Mouse (Mus musculus) bone marrow macrophage, adult 2 months (primary cell): ENCODE data around the gene Stk39. TPM values are rescaled to one million over a fixed set of nuclear protein-coding genes. Genes with fewer than 3 reads are reported as not detected.

Experiments
- H3K27ac ChIP-seq: 2 replicates; pipeline ENCODE4 v1.5.1; 2012; ENCODE audit warnings: low read depth, low read length; ENCODE audit not compliant: insufficient read depth
- H3K4me1 ChIP-seq: 2 replicates; pipeline ENCODE4 v1.6.1; 2012; ENCODE audit warnings: low read length; ENCODE audit not compliant: control insufficient read depth, insufficient read depth
- H3K4me3 ChIP-seq: 2 replicates; pipeline ENCODE4 v1.5.1; 2012; ENCODE audit warnings: mild to moderate bottlenecking, low read length, moderate library complexity; ENCODE audit not compliant: insufficient read depth
- CTCF ChIP-seq: IDR thresholded peaks from 2 replicates; pipeline ENCODE4 v1.5.1; 2012; ENCODE audit warnings: low read depth, mild to moderate bottlenecking, low read length, moderate library complexity
- POLR2A ChIP-seq: IDR thresholded peaks from 2 replicates; pipeline ENCODE4 v1.6.1; 2012; ENCODE audit warnings: mild to moderate bottlenecking, low read depth, low read length, borderline replicate concordance
- polyA plus RNA-seq: library from polyadenylated mRNA; stranded (reverse); fragments of >200 nt; gene quantifications from 2 replicates; pipeline ENCODE4 v1.2.4, GENCODE M21; 2012; ENCODE audit not compliant: missing spikeins, insufficient read depth, insufficient read length

The Stk39 gene
- polyA plus RNA-seq, 1 experiment = 0.46 TPM

DNA sequence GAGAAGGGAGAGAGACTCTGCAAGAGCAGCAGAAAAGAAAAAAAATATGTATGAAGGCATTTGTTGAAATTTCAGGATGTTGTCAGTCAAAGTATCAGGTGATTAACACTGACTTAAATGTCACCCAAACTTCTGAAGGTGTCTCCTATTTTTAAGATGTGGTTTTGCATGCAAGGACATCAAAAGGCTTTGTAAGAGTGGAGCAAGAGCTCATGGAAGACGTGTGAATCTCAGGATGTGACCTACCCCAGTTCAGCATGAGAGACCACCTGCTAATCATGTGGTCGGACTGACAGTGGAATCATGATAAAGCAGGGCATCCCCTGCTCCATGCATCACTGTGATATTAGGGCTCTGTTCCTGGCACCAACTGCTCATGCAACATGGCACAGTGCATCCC is 175.3 kb downstream of the Stk39 start:
- no peak for TF ChIP-seq POLR2A
- TF ChIP-seq CTCF = no peak
- no peak overlapping the region for H3K4me3 ChIP-seq
- H3K4me1 ChIP-seq = no peaks in the 10 kb centered on the region
- no peak overlapping the region for H3K27ac ChIP-seq

GRCm38 (mm10) chr2:68292539-68293320 is 179.3 kb downstream of the Stk39 start:
- Histone ChIP-seq H3K27ac (no peak overlapping the region), H3K4me1 (no peaks in the 10 kb centered on the region), H3K4me3 (no peak overlapping the region)
- no peak for TF ChIP-seq CTCF
- TF ChIP-seq POLR2A = no peak

DNA sequence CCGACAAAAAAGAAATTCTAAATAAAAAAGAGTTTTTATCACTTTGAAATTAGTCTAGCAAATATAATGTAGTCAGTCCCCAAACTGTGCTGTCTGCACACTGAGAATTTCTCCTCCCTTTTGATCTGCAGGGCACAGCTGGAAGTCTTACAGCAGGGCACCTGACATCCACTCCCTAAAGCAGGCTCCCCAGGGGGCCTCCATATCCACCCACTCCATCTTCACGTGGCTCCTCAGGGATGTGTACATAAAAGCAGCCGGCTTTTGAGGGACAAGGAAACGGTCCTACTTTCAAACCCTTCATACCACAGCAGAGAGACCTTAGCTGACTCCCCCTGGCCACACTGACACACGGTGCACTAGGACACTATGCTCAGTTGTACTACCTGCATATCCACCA is 180.2 kb downstream of the Stk39 start:
- no peak for TF ChIP-seq POLR2A
- TF ChIP-seq CTCF = no peak
- Histone ChIP-seq H3K4me1 (no peaks in the 10 kb centered on the region), H3K4me3 (no peak overlapping the region), H3K27ac (no peak overlapping the region)

DNA sequence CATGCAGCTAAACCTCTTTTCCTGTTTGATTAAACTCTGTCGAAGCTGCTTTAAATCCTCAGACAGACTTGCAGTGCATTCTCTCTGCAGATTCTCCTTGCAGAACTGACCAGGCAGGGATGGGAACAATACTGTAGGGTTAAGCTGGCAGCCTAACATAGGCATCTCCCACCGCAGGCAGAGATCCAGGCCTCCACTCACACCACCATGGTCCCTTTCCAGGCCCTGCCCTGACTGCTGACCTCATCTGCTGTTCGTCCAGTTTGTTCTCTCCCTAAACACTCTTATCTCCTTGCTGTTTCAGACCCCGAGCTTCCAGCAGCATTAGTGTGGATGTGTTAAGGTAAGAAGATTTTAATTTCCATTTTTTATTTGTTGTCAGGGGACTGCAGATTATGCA is 182.1 kb downstream of the Stk39 start:
- Histone ChIP-seq H3K4me3 (no peak overlapping the region), H3K27ac (no peak overlapping the region), H3K4me1 (no peaks in the 10 kb centered on the region)
- no peak for TF ChIP-seq POLR2A
- no peak for TF ChIP-seq CTCF

DNA sequence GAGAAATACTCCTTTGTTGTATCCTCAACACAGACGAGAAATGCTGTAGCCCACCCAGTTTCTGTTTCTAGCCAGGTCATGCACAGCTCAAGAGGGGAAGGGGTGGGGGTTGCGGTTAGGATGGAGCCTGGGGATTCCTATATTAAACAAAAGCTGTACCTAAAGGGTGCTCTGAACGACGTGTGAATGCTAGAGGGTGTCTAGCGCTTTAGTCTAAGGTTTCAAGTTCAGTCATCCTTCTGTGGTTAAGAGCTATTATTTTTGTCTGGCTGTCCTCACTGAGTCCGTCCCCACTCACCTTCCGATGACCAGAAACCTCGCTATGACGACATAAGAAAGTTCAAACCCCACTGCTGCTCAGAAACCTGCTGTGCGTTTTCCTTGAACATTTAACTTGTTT is 182.9 kb downstream of the Stk39 start:
- Histone ChIP-seq H3K4me3 (no peak overlapping the region), H3K4me1 (no peaks in the 10 kb centered on the region), H3K27ac (no peak overlapping the region)
- TF ChIP-seq CTCF (no peak), POLR2A (no peak)

DNA sequence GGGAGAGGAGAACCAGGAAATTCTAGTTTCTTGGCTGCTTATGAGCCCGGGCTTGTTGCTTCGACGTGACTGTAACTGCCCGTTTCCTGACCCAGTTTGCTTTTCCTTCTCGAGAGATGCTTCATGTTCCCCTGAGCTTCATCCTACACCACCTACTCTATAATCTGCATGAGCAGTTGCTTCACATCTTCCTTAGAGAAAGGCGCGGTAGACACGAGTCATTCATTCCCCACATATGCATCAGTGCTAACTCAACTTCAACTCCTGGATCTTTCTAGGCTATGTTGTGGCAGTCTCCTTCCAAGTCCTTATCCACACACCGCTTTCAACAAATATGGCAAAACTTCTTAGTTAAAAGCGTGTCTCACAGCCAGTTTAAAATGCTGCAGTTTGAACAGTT is 184.0 kb downstream of the Stk39 start:
- no peak overlapping the region for H3K27ac ChIP-seq
- no peak overlapping the region for H3K4me3 ChIP-seq
- H3K4me1 ChIP-seq = no peaks in the 10 kb centered on the region
- no peak for TF ChIP-seq CTCF

DNA sequence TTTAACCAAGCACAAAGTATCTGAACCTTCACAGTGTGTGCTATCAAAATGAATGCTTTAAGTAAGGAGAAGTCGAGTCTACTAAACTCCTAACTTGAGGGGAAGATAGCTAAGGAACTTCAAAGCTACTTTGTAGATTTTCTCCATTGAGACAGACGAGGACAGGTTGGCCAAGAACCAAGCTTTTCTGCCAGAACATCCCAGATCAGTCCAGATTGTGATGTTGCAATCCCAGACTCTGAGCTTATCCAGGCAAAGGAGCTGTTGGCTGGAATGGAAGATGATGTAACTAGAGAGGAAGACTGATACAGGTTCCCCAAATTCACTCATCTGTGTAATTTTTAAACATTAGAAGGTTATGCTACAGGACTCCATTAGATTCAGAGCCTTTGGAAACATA is 187.7 kb downstream of the Stk39 start:
- Histone ChIP-seq H3K4me3 (no peak overlapping the region), H3K27ac (no peak overlapping the region), H3K4me1 (no peaks in the 10 kb centered on the region)
- TF ChIP-seq POLR2A = no peak
- no peak for TF ChIP-seq CTCF

GRCm38 (mm10) chr2:68283021-68283548 is 189.0 kb downstream of the Stk39 start:
- no peak for TF ChIP-seq CTCF
- TF ChIP-seq POLR2A = no peak
- Histone ChIP-seq H3K4me3 (no peak overlapping the region), H3K4me1 (no peaks in the 10 kb centered on the region), H3K27ac (no peak overlapping the region)

DNA sequence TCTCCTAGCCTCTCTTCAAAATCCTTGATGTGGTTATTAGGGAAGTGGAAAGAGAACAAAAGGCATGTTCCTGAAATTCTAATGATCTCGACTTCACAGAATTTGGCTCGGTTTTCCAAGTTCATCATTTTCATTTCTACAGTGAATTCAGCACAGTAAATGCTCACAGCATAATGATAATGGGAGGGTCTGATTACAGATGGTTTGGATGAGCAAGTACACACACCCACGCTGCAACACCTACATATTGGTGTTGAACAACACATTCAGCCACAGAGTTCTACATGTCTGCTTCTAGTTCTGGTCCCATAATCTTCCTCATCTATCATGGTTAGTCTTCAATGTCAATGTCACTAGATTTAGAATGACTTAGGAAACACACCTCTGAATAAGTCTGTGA is 190.5 kb downstream of the Stk39 start:
- Histone ChIP-seq H3K27ac (no peak overlapping the region), H3K4me1 (no peaks in the 10 kb centered on the region), H3K4me3 (no peak overlapping the region)
- TF ChIP-seq POLR2A (no peak), CTCF (no peak)

- Histone ChIP-seq H3K4me3 (no peak overlapping the region), H3K27ac (no peak overlapping the region), H3K4me1 (no peaks in the 10 kb centered on the region)
- TF ChIP-seq CTCF (no peak), POLR2A (no peak)
These were observed 200.8 kb downstream of the Stk39 start for GRCm38 (mm10) chr2:68271301-68271700.
